ENCODE assay signal across 28 mouse cellular contexts in the genomic region with DNA sequence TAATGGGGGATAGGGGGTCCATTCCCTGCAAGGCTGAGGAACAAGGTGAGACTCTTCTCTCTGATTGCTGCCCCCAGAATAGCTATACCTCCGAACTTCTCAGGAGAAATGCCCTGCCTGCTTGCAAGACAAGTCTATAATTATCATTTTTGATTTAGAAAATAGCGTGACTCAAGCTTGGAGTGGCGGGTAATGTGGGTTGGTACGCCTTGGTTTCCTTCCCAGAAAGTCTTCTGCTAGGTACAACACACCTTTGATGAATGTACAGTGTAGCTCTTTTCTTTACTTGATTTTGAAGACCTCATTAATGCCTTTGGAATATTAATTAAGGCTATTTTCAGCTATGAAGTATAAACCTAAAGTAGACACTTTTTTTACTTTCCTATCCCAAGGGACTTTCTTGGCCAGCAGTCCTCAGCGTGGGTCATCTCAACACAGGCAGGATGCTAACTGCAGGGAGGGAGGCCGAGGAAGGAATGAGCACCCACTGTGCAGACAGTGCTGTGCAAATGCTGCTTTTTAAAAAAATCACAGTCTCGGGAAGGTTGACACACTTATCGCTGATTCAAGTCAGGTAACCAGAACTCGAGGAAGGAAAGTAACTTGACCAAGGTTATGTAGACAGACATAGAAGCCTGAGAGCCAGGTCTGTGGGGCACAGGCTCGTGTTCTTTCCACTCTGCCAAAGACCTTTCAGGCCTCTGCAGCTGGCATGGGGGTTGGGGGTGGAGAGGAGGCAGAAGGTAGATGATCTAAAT.
DNase-seq lines count a peak whose midpoint lies in the region; ATAC-seq lines count a peak whose summit lies in the region.
"Had no signal": no experiment of that assay in that cellular context is flagged by ENCODE, and none has a peak within 500 bp of the region (broad histone marks: within the 10 kb centered on the region; RNA-seq: fewer than 3 reads in every experiment).

No protein-coding gene starts in this region.

- no peak overlapping the region for H3K4me2 ChIP-seq in forebrain, embryonic 12.5 days
- no peak overlapping the region for H3K4me2 ChIP-seq in forebrain, embryonic 13.5 days
- H3K4me2 ChIP-seq: embryonic facial prominence, embryonic 15.5 days; hindbrain, embryonic 13.5 days had no signal

- DNase-seq in forebrain, embryonic 10.5 days (ENCODE audit: extremely low spot score, low spot score): no peak
- DNase-seq in left cerebral cortex, adult 11 months (ENCODE audit: low spot score): peak; percentile 25
- DNase-seq in left cerebral cortex, postnatal 4 days: no peak
- peak; percentile 18 to 39 for DNase-seq in left cerebral cortex, postnatal 14 days (ENCODE audit: low spot score in 2 of 2)
- DNase-seq in gastrocnemius, adult 18-20 months (ENCODE audit: low spot score): no peak
- DNase-seq in thymus, postnatal 25 days: no peak
- DNase-seq: adrenal gland, postnatal 14 days; cerebellum, adult 11 months; cerebellum, postnatal 25 days; gastrocnemius, postnatal 14 days; heart, adult 2 months; heart, postnatal 14 days; kidney, adult 8-10 months; kidney, postnatal 14 days; liver, postnatal 0 days; lung, postnatal 14 days; spleen, adult 18-20 months; thymus, adult 18-20 months had no signal

- no peaks in the 10 kb centered on the region for H3K27me3 ChIP-seq in forebrain, embryonic 10.5 days (ENCODE audit: poor library complexity, severe bottlenecking)
- H3K27me3 ChIP-seq in forebrain, embryonic 12.5 days: no peaks in the 10 kb centered on the region
- no peaks in the 10 kb centered on the region for H3K27me3 ChIP-seq in forebrain, embryonic 13.5 days
- H3K27me3 ChIP-seq: embryonic facial prominence, embryonic 15.5 days; hindbrain, embryonic 13.5 days; megakaryocyte, embryonic 14.5 days had no signal

- H3K9me3 ChIP-seq in forebrain, embryonic 10.5 days: no peaks in the 10 kb centered on the region
- no peaks in the 10 kb centered on the region for H3K9me3 ChIP-seq in forebrain, embryonic 12.5 days
- no peaks in the 10 kb centered on the region for H3K9me3 ChIP-seq in forebrain, embryonic 13.5 days (replicated peaks)
- H3K9me3 ChIP-seq: embryonic facial prominence, embryonic 15.5 days; hindbrain, embryonic 13.5 days; limb, embryonic 10.5 days had no signal

- H3K9ac ChIP-seq in forebrain, embryonic 12.5 days: no peak overlapping the region
- no peak overlapping the region for H3K9ac ChIP-seq in forebrain, embryonic 13.5 days
- H3K9ac ChIP-seq: embryonic facial prominence, embryonic 15.5 days; hindbrain, embryonic 13.5 days; liver, postnatal 0 days had no signal

- H3K36me3 ChIP-seq in forebrain, embryonic 10.5 days (replicated peaks): no peaks in the 10 kb centered on the region
- no peaks in the 10 kb centered on the region for H3K36me3 ChIP-seq in forebrain, embryonic 12.5 days (replicated peaks)
- H3K36me3 ChIP-seq in forebrain, embryonic 13.5 days (ENCODE audit: poor library complexity, severe bottlenecking): no peaks in the 10 kb centered on the region
- H3K36me3 ChIP-seq: embryonic facial prominence, embryonic 15.5 days; hindbrain, embryonic 13.5 days; limb, embryonic 10.5 days had no signal

- H3K4me3 ChIP-seq in forebrain, embryonic 10.5 days: no peak overlapping the region
- no peak overlapping the region for H3K4me3 ChIP-seq in forebrain, embryonic 12.5 days (replicated peaks)
- no peak overlapping the region for H3K4me3 ChIP-seq in forebrain, embryonic 13.5 days
- H3K4me3 ChIP-seq: embryonic facial prominence, embryonic 15.5 days; heart, adult 2 months; hindbrain, embryonic 13.5 days; layer of hippocampus, adult 2 months; limb, embryonic 10.5 days; megakaryocyte, embryonic 14.5 days had no signal

- intact Hi-C loops in left cerebral cortex, postnatal 4 days (cut with DNase I): no loop called here
- intact Hi-C loops in left cerebral cortex, postnatal 14 days (cut with DNase I): no loop called here

- peaks cover 24% of the 10 kb centered on the region for H3K4me1 ChIP-seq in forebrain, embryonic 10.5 days
- peaks cover 10% of the 10 kb centered on the region for H3K4me1 ChIP-seq in forebrain, embryonic 12.5 days
- H3K4me1 ChIP-seq in forebrain, embryonic 13.5 days: peaks cover 11% of the 10 kb centered on the region
- H3K4me1 ChIP-seq: embryonic facial prominence, embryonic 15.5 days; limb, embryonic 10.5 days; megakaryocyte, embryonic 14.5 days had no signal

- WGBS in forebrain, embryonic 10.5 days: 76% methylated on average over 10 of the region's 10 CpGs
- WGBS in forebrain, embryonic 12.5 days: 66% methylated on average over 10 of the region's 10 CpGs
- 58% methylated on average over 10 of the region's 10 CpGs for WGBS in forebrain, embryonic 13.5 days

- ATAC-seq in forebrain, embryonic 12.5 days (ENCODE audit: low FRiP score): no peak
- ATAC-seq in forebrain, embryonic 13.5 days: peak; percentile 78
- ATAC-seq: CD4-positive, CD25-positive, alpha-beta regulatory T cell, adult 4 months; inflammation-experienced regulatory T-cells, adult 6 months; liver, postnatal 0 days; Patski had no signal

- H3K27ac ChIP-seq in forebrain, embryonic 10.5 days: peak overlapping the region; percentile 40; the same call in 1 of the 2 replicates
- no peak overlapping the region for H3K27ac ChIP-seq in forebrain, embryonic 12.5 days
- no peak overlapping the region for H3K27ac ChIP-seq in forebrain, embryonic 13.5 days
- H3K27ac ChIP-seq: embryonic facial prominence, embryonic 15.5 days; heart, adult 2 months; hindbrain, embryonic 13.5 days; layer of hippocampus, adult 2 months; limb, embryonic 10.5 days had no signal

Comparison
In these comparisons a context has a peak if more than half of its experiments do, and no peak if none do; other contexts are left out.
1. DNase-seq: peak in left cerebral cortex, adult 11 months (single experiment) and left cerebral cortex, postnatal 14 days (2 of 2); none in forebrain, embryonic 10.5 days (single experiment), left cerebral cortex, postnatal 4 days (single experiment), gastrocnemius, adult 18-20 months (single experiment) and thymus, postnatal 25 days (single experiment).